Mouse (Mus musculus): Measurements from ENCODE around the gene Emc1. TPM values are rescaled to one million over a fixed set of nuclear protein-coding genes. Genes with fewer than 3 reads are reported as not detected.
"Not testable (repeated sequence)": the region's sequence is repeated elsewhere in the genome, so short reads cannot be mapped to it uniquely, and the experiment has no call there.

Gene Emc1
- total RNA-seq, 1 experiment from 2014 or later = 43.8 TPM

DNA sequence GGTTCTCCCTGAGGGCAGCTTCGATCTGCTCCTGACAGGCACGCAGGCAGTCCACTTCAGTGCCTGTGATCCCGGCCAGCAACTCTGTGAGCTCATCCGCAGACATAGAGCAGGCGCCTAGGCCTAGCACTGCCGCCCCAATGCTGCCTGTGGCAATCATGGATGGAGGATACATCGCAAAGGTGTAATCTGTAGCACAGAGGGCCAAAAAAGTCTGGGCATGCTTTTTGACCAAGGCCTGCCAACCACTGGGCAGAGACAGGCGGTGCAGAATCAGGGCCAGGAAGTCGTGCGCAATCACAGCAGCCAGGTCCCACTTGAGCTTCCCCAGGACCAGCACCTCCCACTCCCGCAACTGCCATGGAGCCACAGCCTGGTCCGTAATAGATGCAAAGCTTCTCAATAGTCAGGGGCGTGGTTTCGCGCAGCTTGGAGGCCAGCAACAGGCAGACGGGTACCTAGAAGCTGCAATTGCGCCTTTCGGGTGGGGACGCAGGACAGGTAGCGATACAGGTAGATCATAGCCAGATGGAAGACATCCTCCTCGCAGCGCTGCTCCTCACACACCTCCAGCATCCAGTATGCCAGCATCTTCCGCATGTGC, 6.9 kb upstream of the Emc1 start:
- ATAC-seq (replicated peaks; ENCODE audit: low read depth, poor library complexity, severe bottlenecking) = no peak

DNA sequence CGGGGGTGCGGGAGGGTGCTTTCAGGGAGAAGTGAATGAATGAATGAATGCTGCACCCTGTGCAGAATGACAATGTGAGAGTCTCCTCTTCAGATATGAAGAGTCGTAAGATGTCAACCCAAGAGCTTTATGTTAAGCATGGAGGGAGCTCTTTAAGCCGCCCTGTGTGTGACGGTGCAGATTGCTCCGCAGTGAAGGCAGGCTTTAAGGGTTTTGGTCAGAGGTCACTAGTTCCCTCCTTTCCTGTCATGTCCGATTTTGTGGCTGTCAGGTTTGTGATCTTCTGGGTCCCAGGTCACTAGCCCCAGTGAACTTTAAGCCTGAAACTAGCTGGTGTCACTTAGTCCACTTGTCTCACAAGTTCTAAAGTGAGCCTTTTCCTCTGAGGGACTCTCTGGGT, 445 bp downstream of the Emc1 start:
- peak; percentile 24 for ATAC-seq (replicated peaks; ENCODE audit: low read depth, poor library complexity, severe bottlenecking)

DNA sequence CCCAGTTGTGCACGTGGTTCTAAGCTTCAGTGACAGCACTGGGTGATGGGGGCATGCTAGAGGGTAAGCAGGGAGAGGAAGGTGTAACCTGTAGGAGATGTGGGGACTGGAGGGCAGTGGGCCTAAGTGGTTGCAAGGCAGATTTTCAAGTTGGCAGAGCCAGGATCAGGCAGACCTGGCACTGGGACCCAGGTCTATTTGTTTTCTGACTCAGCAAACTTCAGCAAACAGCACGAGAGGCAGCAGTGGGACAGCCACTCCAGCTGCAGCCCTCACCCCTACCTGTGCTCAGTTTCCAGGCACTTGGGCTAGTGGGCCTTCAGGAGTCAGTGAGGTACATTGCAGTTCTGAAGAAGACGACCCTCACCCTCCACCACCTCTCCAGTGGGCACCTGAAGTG, 4.8 kb downstream of the Emc1 start:
- ATAC-seq (replicated peaks; ENCODE audit: low read depth, poor library complexity, severe bottlenecking) = no peak

DNA sequence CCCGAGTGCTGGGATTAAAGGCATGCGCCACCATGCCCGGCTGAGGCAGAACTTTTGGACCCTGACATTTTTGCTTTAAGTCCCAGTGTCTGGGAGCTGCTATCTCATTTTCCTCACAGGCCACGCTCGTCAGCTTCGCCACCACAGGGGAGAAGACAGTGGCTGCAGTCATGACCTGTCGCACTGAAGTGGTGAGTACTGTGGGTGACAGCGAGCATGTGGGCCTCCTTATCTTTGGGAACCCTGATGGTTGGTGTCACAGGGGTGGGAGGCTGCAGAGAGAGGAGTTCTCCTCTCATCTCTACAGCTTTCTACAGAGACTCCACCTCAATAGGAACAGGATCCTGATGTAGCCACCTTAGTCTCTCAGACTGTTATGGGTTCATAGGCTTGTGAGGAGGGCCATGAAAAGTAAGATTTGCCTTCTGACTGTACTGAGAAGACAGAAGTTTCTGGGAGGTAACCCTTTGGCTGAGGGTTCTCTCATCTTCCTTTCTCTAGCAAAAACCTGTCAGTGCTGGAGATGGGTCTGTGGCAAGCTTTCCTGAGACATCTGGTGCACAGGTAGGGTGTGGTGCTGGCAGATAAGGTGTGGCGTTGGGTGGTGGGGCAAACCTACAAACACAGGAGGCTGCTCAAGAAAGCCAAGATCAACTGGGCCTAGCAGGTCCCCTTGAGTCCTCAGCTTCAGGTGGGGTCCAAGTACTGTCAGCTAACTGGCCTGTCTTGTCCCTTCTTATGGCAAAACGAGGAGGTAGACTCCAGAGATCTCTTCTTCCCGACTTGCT, 8.6 kb downstream of the Emc1 start:
- no peak for ATAC-seq (replicated peaks; ENCODE audit: low read depth, poor library complexity, severe bottlenecking)

DNA sequence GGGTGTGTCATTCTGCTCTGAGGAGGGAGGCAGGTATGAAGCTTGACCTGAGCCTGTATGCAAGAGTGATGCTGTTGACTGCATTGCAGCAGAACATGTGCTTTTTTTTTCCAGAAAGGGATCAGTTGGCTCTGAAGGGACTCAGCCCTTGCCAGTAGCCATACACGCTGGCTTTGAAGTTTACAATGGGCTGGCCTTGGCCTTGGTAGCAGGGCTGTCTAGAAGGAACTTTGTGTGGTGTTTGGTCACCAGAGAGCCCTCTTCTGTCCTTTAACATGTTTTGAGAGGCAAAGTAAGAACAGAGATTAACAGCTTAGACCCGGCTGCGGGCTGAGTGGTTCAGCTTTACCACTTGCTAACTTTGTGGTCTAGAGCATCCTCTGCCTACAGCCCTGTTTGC, 14.9 kb downstream of the Emc1 start:
- no peak for ATAC-seq (replicated peaks; ENCODE audit: low read depth, poor library complexity, severe bottlenecking)

DNA sequence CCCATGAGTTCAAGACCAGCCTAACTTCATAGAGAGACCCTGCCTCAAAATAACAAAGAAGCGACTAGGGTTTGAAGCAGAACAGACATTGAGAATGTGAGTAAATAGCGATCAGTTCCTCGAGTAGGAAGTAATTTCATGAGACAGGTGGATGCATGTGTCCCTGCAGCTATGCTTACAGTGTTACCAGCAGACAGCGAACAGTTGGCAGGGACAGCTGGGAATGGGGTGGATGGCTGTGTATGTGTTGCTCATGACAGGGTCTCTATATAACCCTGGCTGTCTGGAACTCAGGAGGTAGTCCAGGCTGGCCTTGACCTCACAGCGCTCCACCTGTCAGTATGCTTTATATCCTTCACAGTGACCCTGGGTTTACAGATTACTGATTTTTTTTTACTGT, 15.7 kb downstream of the Emc1 start:
- ATAC-seq (replicated peaks; ENCODE audit: low read depth, poor library complexity, severe bottlenecking) = no peak

DNA sequence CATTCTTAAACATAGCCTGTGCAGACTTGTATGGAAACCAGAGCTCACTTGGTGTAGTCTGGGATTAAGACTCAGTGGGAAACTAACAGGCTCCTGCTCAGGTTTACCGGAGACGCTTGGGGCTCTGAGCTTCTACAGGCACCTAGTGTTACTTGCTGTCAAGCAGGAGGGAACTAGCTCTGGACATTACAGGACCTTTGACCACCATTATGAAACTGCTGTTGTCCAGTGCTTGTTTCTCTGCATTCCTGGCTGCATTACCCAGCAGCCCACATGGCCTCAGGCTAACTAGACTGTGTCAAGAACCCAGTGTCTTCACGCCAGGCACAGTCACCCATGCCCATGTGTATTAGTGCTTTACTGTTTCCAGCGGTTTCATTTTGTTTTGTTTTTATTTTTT, 20.7 kb downstream of the Emc1 start:
- no peak for ATAC-seq (replicated peaks; ENCODE audit: low read depth, poor library complexity, severe bottlenecking)

DNA sequence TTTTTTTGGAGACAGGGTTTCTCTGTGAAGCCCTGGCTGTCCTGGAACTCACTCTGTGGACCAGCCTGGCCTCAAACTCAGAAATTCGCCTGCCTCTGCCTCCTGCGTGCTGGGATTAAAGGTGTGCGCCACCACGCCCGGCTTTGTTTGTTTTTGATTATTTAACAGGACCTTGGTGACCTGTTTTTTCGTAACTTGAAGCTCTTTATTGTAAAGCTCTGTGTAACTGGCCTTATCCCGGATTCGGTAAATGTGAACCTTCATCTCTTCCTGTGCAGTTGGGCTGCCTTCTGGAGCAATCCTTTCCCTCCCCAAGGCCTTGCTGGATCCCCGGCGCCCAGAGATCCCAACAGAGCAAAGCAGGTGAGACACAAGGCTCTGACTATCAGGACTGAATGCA, 21.1 kb downstream of the Emc1 start:
- ATAC-seq (replicated peaks; ENCODE audit: low read depth, poor library complexity, severe bottlenecking) = no peak

DNA sequence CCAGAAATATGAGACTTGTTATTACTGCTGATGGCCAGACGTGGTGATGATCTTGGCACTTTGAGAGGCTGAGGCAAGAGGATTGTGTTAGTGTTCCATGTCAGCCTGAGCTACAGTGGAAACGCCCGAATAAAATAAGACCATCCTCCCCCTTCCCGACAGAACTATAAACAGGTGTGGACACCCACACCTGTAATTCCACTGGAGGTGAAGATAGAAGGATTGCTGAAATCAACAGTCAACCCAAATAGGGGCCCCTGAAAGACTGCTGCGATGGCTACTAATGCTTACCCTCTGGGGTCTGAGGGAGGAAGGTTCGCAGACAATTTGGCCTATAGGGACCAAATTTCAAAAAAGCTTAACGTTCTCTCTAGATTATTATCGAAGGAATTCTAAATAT, 27.3 kb downstream of the Emc1 start:
- no peak for ATAC-seq (replicated peaks; ENCODE audit: low read depth, poor library complexity, severe bottlenecking)

DNA sequence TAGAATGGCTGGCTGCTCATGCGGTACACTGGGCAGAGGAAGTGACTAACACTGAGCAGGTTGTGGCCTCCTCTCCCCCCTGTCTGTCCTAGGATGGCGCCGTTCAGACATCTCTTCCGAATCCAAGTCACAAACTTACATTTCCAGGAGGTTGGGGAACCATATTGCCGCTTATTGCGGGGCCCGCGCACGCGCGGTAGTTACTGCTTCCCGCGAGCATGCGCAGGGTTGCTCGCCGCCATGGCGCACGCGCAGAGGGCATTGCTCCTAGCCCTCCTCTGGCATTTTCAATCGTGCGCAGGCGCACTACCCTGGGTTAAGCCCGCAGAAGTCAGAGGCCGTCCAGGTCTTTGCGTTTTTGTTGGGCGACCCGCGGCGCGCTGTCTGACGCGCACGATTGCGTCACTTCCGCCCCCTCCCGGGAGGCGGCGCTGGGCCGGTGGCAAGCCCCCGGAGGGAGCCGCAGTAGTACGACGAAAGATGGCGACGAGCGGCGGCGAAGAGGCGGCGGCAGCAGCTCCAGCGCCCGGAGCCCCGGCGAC, 27.9 kb downstream of the Emc1 start:
- peak; percentile 87 for ATAC-seq (replicated peaks; ENCODE audit: low read depth, poor library complexity, severe bottlenecking)

DNA sequence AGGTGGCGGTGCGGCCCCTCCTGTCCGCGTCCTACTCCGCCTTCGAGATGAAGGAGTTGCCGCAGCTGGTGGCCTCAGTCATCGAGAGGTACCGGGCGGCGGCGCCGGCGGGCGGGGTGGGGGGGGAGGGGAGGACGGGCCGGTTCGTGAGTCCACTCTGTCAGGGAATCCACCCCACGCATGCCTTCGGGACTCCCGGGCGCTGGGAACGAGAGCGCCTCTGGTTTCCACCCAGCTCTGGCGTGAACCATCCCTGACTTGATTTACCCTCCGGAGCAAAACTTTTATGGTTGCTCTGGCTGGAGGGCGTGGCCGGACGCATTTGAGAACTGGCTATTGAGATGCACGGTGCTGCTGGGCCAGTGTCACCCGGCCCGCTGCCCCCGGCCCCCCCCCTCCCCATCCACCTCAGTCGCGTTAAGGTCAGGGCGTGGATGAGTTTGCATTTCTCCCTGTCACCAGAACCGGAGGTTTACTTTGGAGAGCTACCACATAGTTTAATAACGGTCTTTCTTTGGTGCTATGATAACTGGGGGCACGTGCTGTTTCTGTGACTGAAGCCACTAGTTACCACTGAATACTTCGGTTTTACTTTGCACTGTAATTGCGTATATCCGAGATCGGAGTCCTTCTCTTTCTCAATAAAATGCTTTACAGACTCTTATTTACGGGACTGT, 28.5 kb downstream of the Emc1 start:
- peak; percentile 20; the same call in 1 of the 2 replicates for ATAC-seq (replicated peaks; ENCODE audit: low read depth, poor library complexity, severe bottlenecking)

DNA sequence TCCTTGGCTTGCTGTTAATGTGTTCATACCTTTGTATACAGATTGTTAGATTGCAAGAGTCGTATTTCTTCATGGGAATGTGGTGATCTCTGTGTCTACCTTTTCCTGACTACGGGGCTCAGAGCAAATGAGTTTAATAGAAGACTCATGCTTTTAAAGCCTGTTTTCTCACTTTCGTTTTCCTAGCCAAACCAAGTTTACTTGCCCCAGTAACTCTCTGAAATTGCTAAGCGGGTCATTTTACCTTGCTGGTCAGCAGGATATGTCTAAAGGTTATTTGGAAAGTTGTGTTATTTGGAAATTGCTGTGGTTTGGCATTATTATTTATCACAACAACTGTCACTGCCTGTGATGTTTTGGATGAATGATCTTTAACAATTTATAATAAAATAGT, 29.1 kb downstream of the Emc1 start:
- ATAC-seq (replicated peaks; ENCODE audit: low read depth, poor library complexity, severe bottlenecking) = no peak

DNA sequence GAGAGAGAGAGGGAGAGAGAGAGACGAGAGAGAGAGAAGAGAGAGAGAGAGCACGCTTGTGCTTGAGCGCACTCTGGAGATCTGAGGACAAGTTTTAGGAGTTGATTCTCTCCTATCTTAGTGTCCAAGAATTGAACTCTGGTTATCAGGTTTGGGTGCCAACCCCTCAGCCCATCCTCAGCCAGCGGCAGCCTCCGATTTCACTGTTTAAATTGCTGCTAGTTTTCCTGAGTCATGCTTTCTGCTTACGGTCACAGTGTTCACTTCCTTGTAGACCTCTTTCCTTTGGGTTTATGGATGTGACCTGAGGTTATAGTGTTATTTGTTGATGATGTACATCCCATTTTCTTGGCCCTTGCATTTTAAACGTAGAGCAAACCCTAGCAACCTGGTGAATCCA, 29.8 kb downstream of the Emc1 start:
- ATAC-seq (replicated peaks; ENCODE audit: low read depth, poor library complexity, severe bottlenecking) = 0 out of 2 replicates have a peak, but pooled peaks have one; percentile 7

DNA sequence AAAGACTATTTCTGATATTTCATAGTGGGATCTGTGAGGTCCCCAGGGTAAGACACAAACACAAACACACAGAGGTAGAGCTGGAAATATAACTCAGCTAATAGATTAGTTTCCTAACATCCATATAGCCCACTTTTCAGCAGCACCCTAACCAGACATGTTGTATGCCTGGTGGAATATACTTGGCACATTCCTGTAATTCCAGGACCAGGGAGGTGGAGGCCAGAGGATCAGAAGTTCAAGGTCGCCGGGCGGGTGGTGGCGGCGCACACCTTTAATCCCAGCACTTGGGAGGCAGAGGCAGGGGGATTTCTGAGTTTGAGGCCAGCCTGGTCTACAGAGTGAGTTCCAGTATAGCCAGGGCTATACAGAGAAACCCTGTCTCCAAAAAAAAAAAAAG, 33.5 kb downstream of the Emc1 start:
- ATAC-seq (replicated peaks; ENCODE audit: low read depth, poor library complexity, severe bottlenecking) = not testable (repeated sequence)

DNA sequence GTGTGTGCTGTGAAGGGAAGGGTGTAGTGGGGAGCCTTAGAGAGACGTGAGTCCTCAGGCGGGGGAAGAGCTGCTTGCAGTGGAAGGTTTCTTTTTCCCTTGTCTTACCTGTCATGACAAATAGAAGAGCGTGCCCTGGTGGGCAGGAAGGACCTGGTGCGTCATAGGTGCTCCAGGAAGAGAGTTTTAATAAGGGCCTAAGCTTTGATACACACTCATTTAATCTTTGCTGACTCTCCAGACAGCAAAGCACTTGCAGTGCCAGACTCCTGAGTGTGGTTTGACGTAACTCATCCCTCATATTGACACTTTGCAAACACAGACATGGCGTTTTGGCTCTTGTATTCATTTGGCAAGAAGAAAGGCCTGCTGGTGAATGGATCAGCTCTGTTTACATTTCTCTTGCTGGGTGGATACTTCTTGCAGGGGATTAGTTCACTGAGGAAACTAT, 34.5 kb downstream of the Emc1 start:
- no peak for ATAC-seq (replicated peaks; ENCODE audit: low read depth, poor library complexity, severe bottlenecking)

DNA sequence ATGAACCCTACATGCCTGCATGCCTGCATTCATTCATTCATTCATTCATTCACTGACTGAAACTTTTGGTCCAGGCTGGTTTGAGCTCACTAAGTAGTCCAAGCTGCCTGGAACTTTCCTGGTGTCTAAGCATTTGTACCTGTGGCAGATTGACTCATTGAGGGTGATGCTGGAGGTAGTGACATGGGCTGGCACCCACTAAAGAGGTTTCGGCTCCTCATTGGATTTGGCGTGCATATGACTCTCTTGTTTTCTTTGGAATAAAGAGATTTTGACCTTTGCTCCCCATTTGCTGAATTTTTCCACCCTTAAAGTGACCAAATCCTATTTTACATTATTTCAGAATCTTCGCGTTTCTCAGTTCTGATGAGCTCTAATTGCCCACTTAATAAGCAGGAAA, 37.2 kb downstream of the Emc1 start:
- no peak for ATAC-seq (replicated peaks; ENCODE audit: low read depth, poor library complexity, severe bottlenecking)

DNA sequence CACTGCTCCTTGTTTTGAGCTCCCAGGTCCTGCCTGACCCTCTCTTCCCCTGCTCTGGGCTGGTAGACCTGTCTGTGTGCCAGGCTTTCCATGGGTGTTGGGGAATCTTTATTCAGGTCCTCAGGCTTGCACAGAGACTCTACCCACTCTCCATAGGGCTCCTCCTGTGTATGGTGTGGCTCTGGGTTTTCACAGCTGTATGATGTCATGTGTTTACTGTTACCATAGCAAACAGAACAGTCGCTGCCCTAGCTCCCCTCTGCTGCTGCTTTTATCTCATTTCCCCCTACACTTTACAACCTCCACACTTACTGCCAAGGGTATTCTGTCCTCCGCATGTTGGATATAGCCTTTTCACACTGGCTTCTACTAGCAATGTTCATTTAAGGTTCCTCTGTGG, 43.0 kb downstream of the Emc1 start:
- ATAC-seq (replicated peaks; ENCODE audit: low read depth, poor library complexity, severe bottlenecking) = no peak

DNA sequence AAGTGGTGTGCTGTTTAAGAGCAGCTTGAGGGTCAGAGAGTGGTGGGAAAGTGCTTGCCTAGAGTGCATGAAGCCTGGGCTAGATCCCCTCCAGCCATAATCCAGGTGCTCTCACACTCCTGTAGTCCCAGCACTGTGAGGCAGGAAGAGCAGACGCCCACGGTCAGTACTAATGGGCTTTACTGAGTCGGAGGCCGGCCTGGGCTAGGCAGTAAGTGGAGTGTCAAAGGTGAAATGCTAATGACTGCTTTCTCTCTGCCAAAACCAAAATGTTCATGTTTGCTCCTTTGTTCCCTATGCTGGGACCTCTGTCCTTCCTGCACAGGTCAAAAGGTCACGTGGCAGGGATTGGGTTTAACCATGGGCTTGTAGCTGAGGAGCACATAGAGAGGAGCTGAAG, 48.1 kb downstream of the Emc1 start:
- ATAC-seq (replicated peaks; ENCODE audit: low read depth, poor library complexity, severe bottlenecking) = no peak

DNA sequence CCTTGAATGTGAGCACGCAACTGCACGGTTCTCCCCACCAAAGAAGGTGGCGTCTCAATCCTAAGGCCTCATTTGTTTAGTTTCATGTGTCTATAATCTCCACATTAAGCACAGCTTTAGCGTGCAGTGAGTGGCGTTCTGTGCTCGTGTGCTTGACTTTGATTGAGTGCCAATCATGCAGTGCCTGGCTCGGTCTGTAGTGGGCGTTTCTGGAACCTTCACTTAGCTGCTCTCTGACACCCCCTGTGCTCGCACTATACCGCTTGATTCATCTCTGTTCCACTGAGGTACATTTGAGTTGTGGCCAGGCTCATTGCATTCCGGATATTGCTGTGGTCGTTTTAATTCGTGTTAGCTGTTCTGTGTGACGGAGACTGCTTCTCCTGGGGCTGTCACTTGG, 50.8 kb downstream of the Emc1 start:
- ATAC-seq (replicated peaks; ENCODE audit: low read depth, poor library complexity, severe bottlenecking) = no peak

DNA sequence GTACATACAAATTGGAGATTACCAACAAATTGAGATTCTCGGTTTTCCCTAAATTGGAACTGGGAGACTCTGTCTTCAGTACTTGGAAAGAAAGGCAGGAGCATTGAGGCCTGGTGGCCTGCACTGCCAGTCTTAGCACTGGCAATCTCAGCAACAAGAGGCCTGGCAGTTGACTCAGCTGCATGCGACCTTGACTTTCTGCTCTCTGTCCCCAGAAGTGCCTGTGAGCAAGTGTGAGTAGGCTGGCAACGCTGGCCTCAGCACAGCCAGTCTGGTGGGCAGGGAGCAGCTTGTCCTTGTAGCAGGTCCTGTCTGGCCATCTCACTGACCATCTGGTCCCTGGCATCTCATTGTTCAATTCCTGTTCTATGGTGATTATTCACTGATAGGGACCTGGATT, 59.0 kb downstream of the Emc1 start:
- ATAC-seq (replicated peaks; ENCODE audit: low read depth, poor library complexity, severe bottlenecking) = no peak

DNA sequence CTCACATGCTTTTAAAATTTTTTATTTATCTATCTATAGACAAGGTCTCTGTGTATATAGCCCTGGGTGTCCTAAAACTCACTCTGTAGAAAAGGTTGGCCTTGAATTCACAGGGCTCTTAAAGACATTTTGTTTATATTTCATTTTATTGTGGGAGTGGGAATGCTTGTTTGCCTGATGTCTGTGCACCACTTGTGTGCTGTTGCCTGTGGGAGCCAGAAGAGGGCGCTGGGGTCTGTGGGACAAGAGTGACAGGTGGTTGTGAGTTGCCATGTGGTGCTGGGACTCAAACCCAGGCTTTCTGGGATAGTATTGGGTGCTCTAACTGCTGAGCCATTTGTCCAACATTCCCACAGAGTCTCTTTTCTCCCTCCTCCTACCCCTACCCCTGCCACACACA, 65.5 kb downstream of the Emc1 start:
- ATAC-seq (replicated peaks; ENCODE audit: low read depth, poor library complexity, severe bottlenecking) = no peak
